Mouse (Mus musculus): ENCODE data around the gene Itsn2.

DNA sequence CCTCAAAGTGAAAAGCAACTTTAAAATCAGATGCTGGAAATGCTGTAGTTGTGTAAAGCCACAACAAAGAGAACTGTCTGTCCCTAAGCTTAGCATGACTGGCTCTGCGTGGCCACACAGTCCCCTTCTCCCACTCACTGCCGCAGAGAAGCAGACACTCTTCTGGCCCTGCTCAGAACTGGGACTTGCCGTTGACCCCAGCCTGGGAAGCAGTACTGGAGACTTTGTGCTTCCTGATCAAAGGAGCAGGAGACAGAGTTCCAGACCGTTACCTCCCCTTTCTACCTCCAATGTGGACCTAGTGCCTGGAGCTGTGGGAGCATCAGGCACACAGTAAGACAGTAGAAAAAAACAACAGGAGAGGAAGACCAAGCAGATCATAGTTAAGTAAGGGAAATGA is 139.9 kb downstream of the Itsn2 start:
- TF ChIP-seq CTCF (conservative IDR thresholded peaks at IDR 0.05; ENCODE audit: low read length) (no peak), NANOG (IDR thresholded peaks at IDR 0.05; ENCODE audit: borderline replicate concordance, low read length) (no peak), POU5F1 (IDR thresholded peaks at IDR 0.05; ENCODE audit: borderline replicate concordance, low read length) (no peak)

Measured in E14TG2a.4 (cell line).